Mouse (Mus musculus): ENCODE results near the gene Mogat2. TPM values are rescaled to one million over a fixed set of nuclear protein-coding genes. Genes with fewer than 3 reads are reported as not detected.

Gene Mogat2
- polyA plus RNA-seq, 1 experiment: not detected

- Histone ChIP-seq H3K27ac (ENCODE audit: insufficient read depth, low read depth, low read length) (no peak overlapping the region), H3K4me3 (ENCODE audit: insufficient read depth, low read depth, low read length) (no peak overlapping the region), H3K4me1 (ENCODE audit: control insufficient read depth, insufficient read depth, low read length) (no peaks in the 10 kb centered on the region)
- TF ChIP-seq CTCF (IDR thresholded peaks at IDR 0.05; ENCODE audit: insufficient read depth, low read depth, low read length): no peak
- no peak for TF ChIP-seq POLR2A (IDR thresholded peaks at IDR 0.05; ENCODE audit: insufficient read depth, low read depth, low read length)
Measured at GRCm38 (mm10) chr7:99191411-99191810, 47.0 kb downstream of the Mogat2 start.

DNA sequence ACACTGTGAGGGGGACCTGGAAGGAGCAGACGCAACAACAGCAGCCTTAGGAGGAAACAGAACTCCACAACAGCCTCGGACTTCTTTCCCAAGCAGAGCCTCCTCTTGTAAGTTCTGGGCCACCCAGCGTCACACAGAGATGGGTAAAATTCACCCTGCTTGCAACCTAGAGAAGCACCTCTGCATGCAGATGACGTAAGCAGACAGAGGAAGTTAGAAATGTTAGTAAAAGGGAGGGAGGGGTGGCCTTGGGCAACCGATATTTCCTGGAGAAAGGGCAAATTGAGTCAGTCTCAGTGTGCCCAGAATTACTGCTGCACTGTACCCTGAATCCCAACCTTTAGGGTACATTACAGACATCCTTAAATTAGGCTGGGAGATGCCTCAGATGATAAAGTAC lies 48.5 kb downstream of the Mogat2 start:
- Histone ChIP-seq H3K4me1 (ENCODE audit: control insufficient read depth, insufficient read depth, low read length) (no peaks in the 10 kb centered on the region), H3K4me3 (ENCODE audit: insufficient read depth, low read depth, low read length) (no peak overlapping the region), H3K27ac (ENCODE audit: insufficient read depth, low read depth, low read length) (no peak overlapping the region)
- 90% methylated on average over 5 of the region's 5 CpGs for WGBS
- no peak for TF ChIP-seq POLR2A (IDR thresholded peaks at IDR 0.05; ENCODE audit: insufficient read depth, low read depth, low read length)
- TF ChIP-seq CTCF (IDR thresholded peaks at IDR 0.05; ENCODE audit: insufficient read depth, low read depth, low read length): no peak

GRCm38 (mm10) chr7:99188630-99189029 lies 49.8 kb downstream of the Mogat2 start:
- 87% methylated on average over 6 of the region's 6 CpGs for WGBS

GRCm38 (mm10) chr7:99187451-99187850 lies 51.0 kb downstream of the Mogat2 start:
- peaks cover 2% of the 10 kb centered on the region; the same call in 1 of the 2 replicates for H3K4me1 ChIP-seq (ENCODE audit: control insufficient read depth, insufficient read depth, low read length)
- H3K4me3 ChIP-seq (ENCODE audit: insufficient read depth, low read depth, low read length): no peak overlapping the region
- no peak overlapping the region for H3K27ac ChIP-seq (ENCODE audit: insufficient read depth, low read depth, low read length)
- WGBS: 86% methylated on average over 5 of the region's 5 CpGs
- no peak for TF ChIP-seq CTCF (IDR thresholded peaks at IDR 0.05; ENCODE audit: insufficient read depth, low read depth, low read length)
- TF ChIP-seq POLR2A (IDR thresholded peaks at IDR 0.05; ENCODE audit: insufficient read depth, low read depth, low read length): no peak

More at GRCm38 (mm10) chr7:99188630-99189029, 49.8 kb downstream of the Mogat2 start:
- H3K4me1 ChIP-seq (ENCODE audit: control insufficient read depth, insufficient read depth, low read length): no peaks in the 10 kb centered on the region
- no peak overlapping the region for H3K4me3 ChIP-seq (ENCODE audit: insufficient read depth, low read depth, low read length)
- H3K27ac ChIP-seq (ENCODE audit: insufficient read depth, low read depth, low read length): no peak overlapping the region
- no peak for TF ChIP-seq POLR2A (IDR thresholded peaks at IDR 0.05; ENCODE audit: insufficient read depth, low read depth, low read length)
- no peak for TF ChIP-seq CTCF (IDR thresholded peaks at IDR 0.05; ENCODE audit: insufficient read depth, low read depth, low read length)

DNA sequence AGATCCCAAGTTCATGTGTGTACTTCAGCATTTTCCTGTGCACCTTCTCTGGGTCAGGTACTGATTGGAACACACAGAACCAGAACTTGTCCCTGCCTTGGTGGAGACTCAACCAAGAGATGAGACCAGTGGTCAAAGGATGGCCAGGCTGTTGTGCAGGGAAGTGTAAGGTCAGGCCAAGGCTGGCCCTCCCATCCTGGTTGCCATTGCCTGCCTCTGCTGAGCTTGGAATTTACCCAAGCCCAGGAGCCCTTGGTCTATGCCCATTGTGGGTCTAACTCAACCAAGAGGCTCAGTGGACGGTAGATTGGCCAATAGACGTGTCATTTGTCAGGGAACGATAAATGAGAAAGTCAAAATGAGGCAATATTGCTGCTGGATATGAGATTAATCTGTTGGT lies 53.0 kb downstream of the Mogat2 start:
- Histone ChIP-seq H3K4me1 (ENCODE audit: control insufficient read depth, insufficient read depth, low read length) (peaks cover 9% of the 10 kb centered on the region), H3K27ac (ENCODE audit: insufficient read depth, low read depth, low read length) (no peak overlapping the region), H3K4me3 (ENCODE audit: insufficient read depth, low read depth, low read length) (no peak overlapping the region)
- WGBS: 92% methylated on average over 3 of the region's 3 CpGs
- TF ChIP-seq POLR2A (IDR thresholded peaks at IDR 0.05; ENCODE audit: insufficient read depth, low read depth, low read length): no peak
- no peak for TF ChIP-seq CTCF (IDR thresholded peaks at IDR 0.05; ENCODE audit: insufficient read depth, low read depth, low read length)

DNA sequence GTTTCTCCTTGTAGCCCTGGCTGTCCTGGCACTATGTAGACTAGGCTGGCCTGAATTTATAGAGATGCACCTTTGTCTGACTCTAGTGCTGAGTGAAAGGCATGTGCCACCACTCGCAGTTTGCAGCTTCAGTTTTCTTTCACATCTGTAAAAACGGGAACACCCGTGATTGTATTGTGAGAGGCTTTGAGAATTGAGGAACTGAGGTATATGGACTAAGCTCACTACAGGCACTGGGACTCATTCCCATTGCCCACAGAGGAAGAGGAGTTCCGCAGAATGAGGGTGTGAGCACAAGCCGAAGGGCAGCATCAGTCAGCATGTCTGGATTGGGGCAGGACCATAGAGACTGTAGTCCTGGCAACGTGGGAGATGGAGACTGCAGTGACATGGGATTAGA lies 54.7 kb downstream of the Mogat2 start:
- no peak for TF ChIP-seq POLR2A (IDR thresholded peaks at IDR 0.05; ENCODE audit: insufficient read depth, low read depth, low read length)
- TF ChIP-seq CTCF (IDR thresholded peaks at IDR 0.05; ENCODE audit: insufficient read depth, low read depth, low read length): no peak
- 76% methylated on average over 6 of the region's 6 CpGs for WGBS
- Histone ChIP-seq H3K4me3 (ENCODE audit: insufficient read depth, low read depth, low read length) (no peak overlapping the region), H3K4me1 (ENCODE audit: control insufficient read depth, insufficient read depth, low read length) (peaks cover 16% of the 10 kb centered on the region), H3K27ac (ENCODE audit: insufficient read depth, low read depth, low read length) (no peak overlapping the region)

DNA sequence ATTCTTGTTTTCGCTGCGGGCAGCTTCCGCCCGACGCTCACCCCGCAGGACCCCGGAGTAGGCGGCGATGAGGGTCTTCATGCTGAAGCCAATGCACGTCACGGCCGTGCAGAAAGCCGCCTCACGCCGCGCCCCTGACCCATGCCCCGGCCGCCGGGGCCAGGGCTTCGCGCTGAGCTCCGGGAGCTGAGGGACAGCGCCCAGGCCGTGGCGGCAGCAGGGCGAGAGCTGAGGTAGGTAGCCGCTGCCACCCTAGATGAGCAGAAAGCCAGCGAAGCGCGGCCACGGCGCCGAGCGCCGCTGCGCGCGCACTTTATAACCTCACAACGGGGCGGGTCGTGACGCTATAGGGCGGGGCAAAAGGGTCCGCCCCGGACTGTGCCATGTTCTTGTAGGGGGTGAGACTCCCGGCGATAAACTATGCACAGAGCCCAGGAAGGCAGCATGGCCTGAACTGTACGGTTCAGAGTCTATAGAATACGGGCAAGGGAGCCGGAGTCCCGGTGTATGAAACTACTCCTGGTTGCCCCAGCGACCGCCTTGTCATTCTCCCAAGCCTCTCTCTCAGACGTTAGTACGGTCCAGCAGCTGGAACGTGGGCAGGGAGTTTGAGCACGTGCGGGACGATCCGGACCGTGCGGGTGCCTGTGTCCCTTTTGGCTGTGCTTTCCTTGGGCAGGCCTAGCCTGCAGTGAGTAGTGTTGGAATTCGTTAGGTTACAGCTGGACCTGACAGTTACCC lies 55.8 kb downstream of the Mogat2 start, which contains the start of gene Dgat2:
TSS of gene Dgat2 (minus strand) at position 288 of the 741 bp plus-strand sequence.
- under 1% methylated on average over 63 of the region's 63 CpGs for WGBS
- TF ChIP-seq CTCF (IDR thresholded peaks at IDR 0.05; ENCODE audit: insufficient read depth, low read depth, low read length) (no peak), POLR2A (IDR thresholded peaks at IDR 0.05; ENCODE audit: insufficient read depth, low read depth, low read length) (peak; percentile 100)
- peak within 1 kb of the TSS; percentile 85 for H3K27ac ChIP-seq (ENCODE audit: insufficient read depth, low read depth, low read length)
- H3K4me1 ChIP-seq (ENCODE audit: control insufficient read depth, insufficient read depth, low read length): peaks cover 19% of the 10 kb centered on the region
- H3K4me3 ChIP-seq (ENCODE audit: insufficient read depth, low read depth, low read length): peak within 1 kb of the TSS; percentile 79

DNA sequence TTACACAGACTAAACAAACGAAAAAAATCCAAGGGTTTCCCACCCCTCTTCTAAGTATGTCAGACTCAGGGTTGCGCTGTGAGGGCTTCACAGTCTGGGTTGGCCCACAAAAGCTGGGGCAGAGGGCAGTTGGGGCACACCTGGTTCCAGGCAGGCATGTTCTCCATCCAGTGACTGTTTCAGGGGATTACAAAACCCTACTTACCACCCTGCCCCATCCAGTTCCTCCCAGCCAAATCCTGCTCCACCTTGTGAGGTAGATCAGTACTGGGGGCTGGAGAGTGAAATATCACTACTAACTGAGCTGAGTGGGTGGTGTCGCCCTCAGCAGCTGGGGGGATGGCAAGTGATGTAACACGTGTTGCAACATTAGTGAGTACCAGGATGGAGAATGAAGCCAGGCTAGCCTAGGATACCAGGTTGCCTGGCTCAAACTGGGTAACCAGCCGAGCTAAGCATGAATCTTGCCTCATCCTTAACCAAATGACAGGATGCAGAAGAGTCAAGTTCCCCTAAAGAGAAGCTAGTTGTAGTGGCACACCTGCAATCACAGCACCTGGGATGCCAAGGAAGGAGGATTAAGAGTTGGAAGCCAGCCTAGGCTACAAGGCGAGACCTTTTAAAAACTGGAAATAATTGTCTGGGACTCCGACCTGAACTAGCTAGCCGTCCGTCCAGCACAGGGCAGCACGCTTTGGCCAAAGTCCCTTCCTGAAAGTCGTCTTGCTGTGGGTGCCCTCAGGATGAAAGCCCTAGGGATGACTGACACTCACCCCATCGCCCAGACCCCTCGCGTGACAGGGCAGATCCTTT lies 56.6 kb downstream of the Mogat2 start:
- no peak for TF ChIP-seq POLR2A (IDR thresholded peaks at IDR 0.05; ENCODE audit: insufficient read depth, low read depth, low read length)
- TF ChIP-seq CTCF (IDR thresholded peaks at IDR 0.05; ENCODE audit: insufficient read depth, low read depth, low read length): no peak
- Histone ChIP-seq H3K27ac (ENCODE audit: insufficient read depth, low read depth, low read length) (peak overlapping the region; percentile 59), H3K4me1 (ENCODE audit: control insufficient read depth, insufficient read depth, low read length) (peaks cover 25% of the 10 kb centered on the region), H3K4me3 (ENCODE audit: insufficient read depth, low read depth, low read length) (peak overlapping the region; percentile 79)
- 20% methylated on average over 14 of the region's 14 CpGs for WGBS

GRCm38 (mm10) chr7:99180162-99180561 lies 58.3 kb downstream of the Mogat2 start:
- 96% methylated on average over 1 of the region's 1 CpGs for WGBS
- Histone ChIP-seq H3K4me1 (ENCODE audit: control insufficient read depth, insufficient read depth, low read length) (peaks cover 36% of the 10 kb centered on the region), H3K4me3 (ENCODE audit: insufficient read depth, low read depth, low read length) (no peak overlapping the region), H3K27ac (ENCODE audit: insufficient read depth, low read depth, low read length) (no peak overlapping the region)
- TF ChIP-seq POLR2A (IDR thresholded peaks at IDR 0.05; ENCODE audit: insufficient read depth, low read depth, low read length) (no peak), CTCF (IDR thresholded peaks at IDR 0.05; ENCODE audit: insufficient read depth, low read depth, low read length) (no peak)
